Mouse (Mus musculus) right cerebral cortex, adult 2 months (tissue): Measurements from ENCODE around the gene Prr5l.

Experiments used
- DNase-seq, 2 experiments: peaks; one replicate each; pipeline ENCODE4 v3.0.0; 2021 to 2022; ENCODE audit warnings: low spot score in 2 of 2

The Prr5l gene

GRCm38 (mm10) chr2:101881471-101882162 is 1.2 kb downstream of the Prr5l start:
- no peak for DNase-seq

- peak; percentile 34 to 57 for DNase-seq
These were observed 11.6 kb downstream of the Prr5l start for GRCm38 (mm10) chr2:101871179-101871578.

GRCm38 (mm10) chr2:101868683-101869082 is 14.1 kb downstream of the Prr5l start:
- DNase-seq: no peak

GRCm38 (mm10) chr2:101862219-101863123 is 20.4 kb downstream of the Prr5l start:
- DNase-seq: peak; percentile 33 to 44

GRCm38 (mm10) chr2:101860920-101861485 is 21.8 kb downstream of the Prr5l start:
- no peak for DNase-seq

GRCm38 (mm10) chr2:101856174-101856573 is 26.7 kb downstream of the Prr5l start:
- no peak for DNase-seq

GRCm38 (mm10) chr2:101854792-101855191 is 28.0 kb downstream of the Prr5l start:
- no peak for DNase-seq

- no peak for DNase-seq
These were observed 40.1 kb downstream of the Prr5l start for GRCm38 (mm10) chr2:101842756-101843155.

- no peak for DNase-seq
These were observed 47.9 kb downstream of the Prr5l start for GRCm38 (mm10) chr2:101834816-101835523.

GRCm38 (mm10) chr2:101832361-101832760 is 50.5 kb downstream of the Prr5l start:
- DNase-seq: no peak

- DNase-seq: no peak
These were observed 51.0 kb downstream of the Prr5l start for GRCm38 (mm10) chr2:101831851-101832250.

GRCm38 (mm10) chr2:101830186-101830915 is 52.5 kb downstream of the Prr5l start:
- DNase-seq: no peak

- DNase-seq: no peak
These were observed 53.8 kb downstream of the Prr5l start for GRCm38 (mm10) chr2:101829013-101829412.

- no peak for DNase-seq
These were observed 54.7 kb downstream of the Prr5l start for GRCm38 (mm10) chr2:101828057-101828643.

GRCm38 (mm10) chr2:101827626-101828025 is 55.2 kb downstream of the Prr5l start:
- DNase-seq: no peak

GRCm38 (mm10) chr2:101826950-101827600 is 55.8 kb downstream of the Prr5l start:
- DNase-seq: no peak

- DNase-seq: no peak
These were observed 56.6 kb downstream of the Prr5l start for GRCm38 (mm10) chr2:101826186-101826707.

- no peak for DNase-seq
These were observed 57.4 kb downstream of the Prr5l start for GRCm38 (mm10) chr2:101825226-101826120.

- no peak for DNase-seq
These were observed 59.0 kb downstream of the Prr5l start for GRCm38 (mm10) chr2:101823821-101824220.
